Mouse (Mus musculus) spleen, adult 2 months (tissue): Measurements from ENCODE around the gene Zbtb7b. TPM values are rescaled to one million over a fixed set of nuclear protein-coding genes. Genes with fewer than 3 reads are reported as not detected.

ENCODE experiments used
- DNase-seq, 2 experiments: peaks; one replicate each; pipeline versions ENCODE4 v3.0.0 to v3.0.0-alpha.2; 2012 to 2021; ENCODE audit warnings: low spot score in 2 of 2, low read depth in 1 of 2
- H3K27ac ChIP-seq: fragments of 200-500 bp; 2 replicates; pipeline ENCODE4 v1.5.1; 2012; ENCODE audit warnings: low read length, inconsistent platforms; ENCODE audit not compliant: insufficient read depth
- H3K27me3 ChIP-seq: fragments of 200-500 bp; 2 replicates; pipeline ENCODE4 v1.6.1; 2012; ENCODE audit warnings: mild to moderate bottlenecking, moderate library complexity, low read length, inconsistent platforms; ENCODE audit not compliant: control insufficient read depth, insufficient read depth
- H3K36me3 ChIP-seq: fragments of 200-500 bp; 2 replicates; pipeline ENCODE4 v1.6.1; 2012; ENCODE audit warnings: mild to moderate bottlenecking, low read length, inconsistent platforms; ENCODE audit not compliant: control insufficient read depth, insufficient read depth
- H3K4me1 ChIP-seq: fragments of 200-500 bp; 2 replicates; pipeline ENCODE4 v1.6.1; 2011; ENCODE audit warnings: inconsistent platforms; ENCODE audit not compliant: control insufficient read depth, insufficient read depth, insufficient read length
- H3K4me3 ChIP-seq: fragments of 200-500 bp; 2 replicates; pipeline ENCODE4 v1.5.1; 2011; ENCODE audit warnings: mild to moderate bottlenecking, inconsistent platforms; ENCODE audit not compliant: insufficient read depth, insufficient read length; ENCODE audit errors: extremely low read depth
- CTCF ChIP-seq: fragments of 200-500 bp; IDR thresholded peaks from 2 replicates; pipeline ENCODE4 v1.5.1; 2011; ENCODE audit warnings: mild to moderate bottlenecking, inconsistent platforms; ENCODE audit not compliant: insufficient read depth, insufficient read length, insufficient replicate concordance; ENCODE audit errors: extremely low read depth
- POLR2A ChIP-seq: fragments of 200-500 bp; IDR thresholded peaks from 2 replicates; pipeline ENCODE4 v1.6.1; 2011; ENCODE audit warnings: low read depth, low read length, inconsistent platforms
- WGBS: fragments of 180-500 bp; shearing (Covaris S2); methylation state at CpG from one replicate; pipeline ENCODE4 v1.1.7; 2018; 5-methylcytosine and 5-hydroxymethylcytosine counted together
- polyA plus RNA-seq: library from polyadenylated mRNA; depleted of rRNA; stranded (reverse); fragments of >200 nt; gene quantifications from 2 replicates; pipeline ENCODE4 v1.2.3, GENCODE M21; 2012

The Zbtb7b gene
- polyA plus RNA-seq, 1 experiment: 54.5 TPM

DNA sequence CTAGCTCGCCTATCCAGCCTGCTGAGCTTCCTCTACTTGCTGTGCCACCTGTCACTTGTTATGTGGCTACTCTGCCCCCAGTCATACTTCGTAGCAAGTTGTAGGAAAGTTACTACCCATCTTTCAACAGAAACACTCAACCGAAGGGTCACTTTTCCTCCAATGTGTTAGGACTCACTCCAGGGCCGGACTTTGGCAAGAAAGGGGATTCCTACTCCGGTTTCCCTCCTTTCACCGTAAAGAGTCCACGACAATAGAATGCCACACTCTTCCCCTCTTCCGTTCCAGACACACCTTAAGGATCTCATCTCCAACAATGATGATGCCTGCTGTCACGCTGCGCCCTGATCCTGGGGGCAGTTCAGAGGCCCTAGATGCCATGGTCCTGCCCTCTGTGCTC lies 16.3 kb upstream of the Zbtb7b start:
- no peak overlapping the region for H3K27ac ChIP-seq
- DNase-seq: no peak
- no peak overlapping the region for H3K4me3 ChIP-seq
- WGBS: 82% methylated on average over 10 of the region's 10 CpGs
- TF ChIP-seq POLR2A: no peak
- no peak for TF ChIP-seq CTCF
- H3K27me3 ChIP-seq: no peaks in the 10 kb centered on the region
- H3K4me1 ChIP-seq: peaks cover 5% of the 10 kb centered on the region
- H3K36me3 ChIP-seq: peaks cover 10% of the 10 kb centered on the region

DNA sequence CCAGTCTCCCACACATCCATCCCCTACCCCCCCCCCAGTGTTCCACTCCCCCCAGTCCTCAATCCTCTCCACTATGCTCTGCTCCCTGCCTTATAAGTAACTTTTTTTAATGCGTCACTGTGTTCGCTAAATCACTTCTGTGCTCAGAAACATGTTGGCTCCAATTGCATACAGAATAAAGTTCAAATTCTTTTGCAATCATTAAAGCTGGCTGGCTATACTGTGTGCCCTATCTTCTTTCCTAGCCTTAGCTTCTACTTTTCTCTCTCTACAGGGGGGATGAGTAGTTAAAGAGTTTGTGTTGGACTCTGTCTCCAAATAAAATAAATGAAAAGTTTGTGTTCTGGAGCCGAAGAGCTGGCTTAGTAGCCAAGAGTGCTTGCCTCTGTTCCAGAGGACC lies 15.1 kb upstream of the Zbtb7b start:
- Histone ChIP-seq H3K27me3 (no peaks in the 10 kb centered on the region), H3K27ac (no peak overlapping the region), H3K4me1 (peaks cover 5% of the 10 kb centered on the region), H3K4me3 (no peak overlapping the region), H3K36me3 (peaks cover 18% of the 10 kb centered on the region)
- DNase-seq: no peak
- 90% methylated on average over 3 of the region's 3 CpGs for WGBS
- no peak for TF ChIP-seq CTCF
- TF ChIP-seq POLR2A: no peak

DNA sequence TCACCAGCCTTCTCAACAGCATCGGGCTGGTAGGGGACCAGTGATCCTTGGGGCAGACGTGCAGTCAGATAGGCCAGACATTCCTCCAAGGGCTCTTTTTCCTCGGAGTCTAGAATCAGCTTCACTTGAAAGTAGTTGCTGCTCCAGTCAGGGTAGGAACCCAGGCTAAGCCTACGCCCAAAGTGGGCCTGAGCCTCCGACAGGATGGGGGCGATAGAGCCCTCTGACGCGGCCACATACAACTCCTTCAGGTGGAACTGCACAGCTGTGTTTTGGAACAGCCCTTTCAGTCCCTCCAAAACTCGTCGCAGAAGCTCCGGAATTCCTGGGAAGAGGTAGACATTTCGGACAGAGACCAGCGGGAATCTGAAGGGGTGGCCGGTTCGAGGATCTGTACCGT lies 13.9 kb upstream of the Zbtb7b start:
- Histone ChIP-seq H3K4me3 (no peak overlapping the region), H3K4me1 (peaks cover 5% of the 10 kb centered on the region), H3K36me3 (peaks cover 24% of the 10 kb centered on the region), H3K27me3 (no peaks in the 10 kb centered on the region), H3K27ac (no peak overlapping the region)
- no peak for DNase-seq
- TF ChIP-seq CTCF: no peak
- 93% methylated on average over 16 of the region's 16 CpGs for WGBS

DNA sequence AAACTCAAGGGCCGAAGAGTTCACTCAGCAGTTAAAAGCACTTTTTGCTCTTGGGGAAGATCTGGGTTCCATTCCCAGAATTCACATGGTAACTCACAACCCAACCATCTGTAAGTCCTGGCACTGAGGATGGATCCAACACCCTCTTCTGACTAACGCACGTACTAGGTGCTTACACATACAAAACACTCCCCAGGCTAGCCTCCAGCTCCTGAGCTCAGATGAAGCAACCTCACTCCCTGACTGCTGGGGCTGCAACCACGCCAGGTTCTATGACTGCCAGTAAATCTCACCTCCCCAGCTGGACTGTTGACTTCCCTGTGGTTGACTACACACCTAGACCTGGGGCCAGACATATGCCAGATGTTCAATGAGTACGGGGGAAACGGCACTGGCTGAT lies 12.3 kb upstream of the Zbtb7b start:
- peaks cover 34% of the 10 kb centered on the region for H3K36me3 ChIP-seq
- no peak for DNase-seq
- H3K27ac ChIP-seq: no peak overlapping the region
- H3K4me3 ChIP-seq: no peak overlapping the region
- 92% methylated on average over 6 of the region's 6 CpGs for WGBS
- peaks cover 5% of the 10 kb centered on the region for H3K4me1 ChIP-seq
- H3K27me3 ChIP-seq: no peaks in the 10 kb centered on the region
- TF ChIP-seq CTCF: no peak
- no peak for TF ChIP-seq POLR2A

DNA sequence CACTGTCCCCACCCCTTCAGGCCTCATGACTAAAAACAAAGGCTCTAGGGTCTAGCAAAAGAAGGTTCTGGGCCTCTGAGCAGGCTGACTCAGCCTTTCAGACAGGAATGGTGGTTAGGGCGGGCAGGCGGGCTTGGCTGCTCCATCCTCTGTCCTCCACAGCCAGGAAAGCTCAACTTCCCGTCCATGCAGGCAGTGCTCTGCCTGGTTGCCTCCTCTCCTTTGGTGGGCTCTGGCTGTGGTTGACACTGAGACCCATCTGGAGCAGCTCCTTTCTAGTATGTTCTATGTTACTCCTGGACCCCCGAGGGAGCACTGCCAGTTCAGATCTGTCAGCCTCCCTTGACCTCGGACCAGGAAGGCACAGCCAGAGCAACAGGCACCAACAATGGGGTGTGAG lies 8.1 kb upstream of the Zbtb7b start, which contains the start of gene Lenep:
Gene Lenep (minus strand): TSS at position 101 of the 400 bp plus-strand sequence.
- DNase-seq: no peak
- TF ChIP-seq CTCF (no peak), POLR2A (no peak)
- H3K36me3 ChIP-seq: peaks cover 31% of the 10 kb centered on the region
- no peaks in the 10 kb centered on the region for H3K4me1 ChIP-seq
- H3K27ac ChIP-seq: no peak within 1 kb of the TSS
- H3K4me3 ChIP-seq: no peak within 1 kb of the TSS
- no peaks in the 10 kb centered on the region for H3K27me3 ChIP-seq
- WGBS: 84% methylated on average over 5 of the region's 5 CpGs

DNA sequence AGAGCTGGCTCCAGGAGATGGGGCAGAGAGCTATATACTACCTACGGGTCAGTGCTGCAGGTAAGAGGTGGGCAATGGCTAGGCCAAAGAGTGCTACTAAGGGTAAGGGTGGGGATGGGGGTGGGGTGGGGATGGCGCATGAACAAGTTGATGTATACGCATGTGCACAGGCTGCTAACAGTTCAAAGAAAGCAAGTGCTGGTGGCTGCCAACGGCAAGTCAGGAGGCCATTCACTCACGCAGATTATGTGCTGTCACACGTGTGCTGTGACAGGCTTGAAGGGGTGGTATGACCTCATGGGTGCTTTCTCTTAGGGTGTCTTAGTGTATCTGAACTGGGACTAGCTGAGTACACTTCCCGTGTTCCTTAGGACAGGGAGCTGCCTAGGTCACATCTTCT lies 6.8 kb upstream of the Zbtb7b start:
- TF ChIP-seq POLR2A: no peak
- DNase-seq: no peak
- no peak overlapping the region for H3K4me3 ChIP-seq
- H3K27ac ChIP-seq: no peak overlapping the region
- peaks cover 4% of the 10 kb centered on the region; the same call in 1 of the 2 replicates for H3K4me1 ChIP-seq
- no peaks in the 10 kb centered on the region for H3K27me3 ChIP-seq
- 92% methylated on average over 7 of the region's 7 CpGs for WGBS
- peaks cover 30% of the 10 kb centered on the region for H3K36me3 ChIP-seq

DNA sequence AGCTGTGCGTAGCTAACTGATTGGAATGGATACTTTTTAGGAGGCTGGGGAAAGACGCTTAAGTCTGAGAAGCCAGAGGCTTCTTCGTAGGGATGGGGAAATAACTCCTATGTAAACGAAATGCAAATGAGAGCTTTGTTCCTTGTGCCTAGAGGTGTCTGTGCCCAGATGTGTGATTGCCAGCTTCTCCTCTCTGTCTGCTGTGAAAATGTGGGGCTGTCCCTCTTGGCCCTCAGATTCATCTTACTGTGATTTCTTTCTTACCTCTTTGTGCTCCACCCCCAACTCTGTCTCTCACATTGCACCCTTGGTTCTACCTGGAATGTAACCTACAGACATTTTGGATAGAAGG lies 2.1 kb upstream of the Zbtb7b start:
- H3K4me3 ChIP-seq: peak overlapping the region; percentile 58; the same call in 1 of the 2 replicates
- 2% methylated on average over 4 of the region's 4 CpGs for WGBS
- TF ChIP-seq POLR2A: no peak
- no peak for TF ChIP-seq CTCF
- H3K36me3 ChIP-seq: peaks cover 5% of the 10 kb centered on the region
- H3K4me1 ChIP-seq: peaks cover 9% of the 10 kb centered on the region; the same call in 1 of the 2 replicates
- no peak overlapping the region for H3K27ac ChIP-seq
- no peaks in the 10 kb centered on the region for H3K27me3 ChIP-seq
- no peak for DNase-seq
